Mouse (Mus musculus): ENCODE results near the gene Fry.

The Fry gene

GRCm38 (mm10) chr5:150130144-150130543 lies 11.7 kb downstream of the Fry start:
- DNase-seq (ENCODE audit: low spot score) = no peak

- no peak for DNase-seq (ENCODE audit: low spot score)
Measured at GRCm38 (mm10) chr5:150131166-150131565, 12.7 kb downstream of the Fry start.

GRCm38 (mm10) chr5:150134651-150135050 lies 16.2 kb downstream of the Fry start:
- DNase-seq (ENCODE audit: low spot score) = no peak

- no peak for DNase-seq (ENCODE audit: low spot score)
Measured at GRCm38 (mm10) chr5:150135529-150135928, 17.1 kb downstream of the Fry start.

GRCm38 (mm10) chr5:150137772-150138451 lies 19.5 kb downstream of the Fry start:
- DNase-seq (ENCODE audit: low spot score) = no peak

GRCm38 (mm10) chr5:150140513-150140912 lies 22.1 kb downstream of the Fry start:
- DNase-seq (ENCODE audit: low spot score) = no peak

GRCm38 (mm10) chr5:150145967-150146366 lies 27.5 kb downstream of the Fry start:
- no peak for DNase-seq (ENCODE audit: low spot score)

- no peak for DNase-seq (ENCODE audit: low spot score)
Measured at GRCm38 (mm10) chr5:150146612-150147011, 28.2 kb downstream of the Fry start.

GRCm38 (mm10) chr5:150149725-150150124 lies 31.3 kb downstream of the Fry start:
- no peak for DNase-seq (ENCODE audit: low spot score)

- DNase-seq (ENCODE audit: low spot score) = no peak
Measured at GRCm38 (mm10) chr5:150150986-150151385, 32.5 kb downstream of the Fry start.

GRCm38 (mm10) chr5:150152071-150152879 lies 33.8 kb downstream of the Fry start:
- no peak for DNase-seq (ENCODE audit: low spot score)

- DNase-seq (ENCODE audit: low spot score) = no peak
Measured at GRCm38 (mm10) chr5:150152880-150153281, 34.4 kb downstream of the Fry start.

- no peak for DNase-seq (ENCODE audit: low spot score)
Measured at GRCm38 (mm10) chr5:150155388-150155787, 36.9 kb downstream of the Fry start.

GRCm38 (mm10) chr5:150156063-150156786 lies 37.8 kb downstream of the Fry start:
- no peak for DNase-seq (ENCODE audit: low spot score)

GRCm38 (mm10) chr5:150157682-150158081 lies 39.2 kb downstream of the Fry start:
- DNase-seq (ENCODE audit: low spot score) = no peak

GRCm38 (mm10) chr5:150159151-150159550 lies 40.7 kb downstream of the Fry start:
- DNase-seq (ENCODE audit: low spot score) = no peak

- DNase-seq (ENCODE audit: low spot score) = no peak
Measured at GRCm38 (mm10) chr5:150161193-150161592, 42.7 kb downstream of the Fry start.

- DNase-seq (ENCODE audit: low spot score) = no peak
Measured at GRCm38 (mm10) chr5:150161898-150162297, 43.5 kb downstream of the Fry start.

GRCm38 (mm10) chr5:150164671-150165070 lies 46.2 kb downstream of the Fry start:
- no peak for DNase-seq (ENCODE audit: low spot score)

GRCm38 (mm10) chr5:150166811-150167210 lies 48.4 kb downstream of the Fry start:
- DNase-seq (ENCODE audit: low spot score) = no peak

GRCm38 (mm10) chr5:150167287-150167686 lies 48.8 kb downstream of the Fry start:
- DNase-seq (ENCODE audit: low spot score) = no peak

- peak; percentile 39 for DNase-seq (ENCODE audit: low spot score)
Measured at GRCm38 (mm10) chr5:150168712-150169111, 50.3 kb downstream of the Fry start.

- DNase-seq (ENCODE audit: low spot score) = no peak
Measured at GRCm38 (mm10) chr5:150171562-150171961, 53.1 kb downstream of the Fry start.
